Mouse (Mus musculus) embryonic fibroblast, embryonic 13.5 days (primary cell): ENCODE results near the gene Anxa6. TPM values are rescaled to one million over a fixed set of nuclear protein-coding genes. Genes with fewer than 3 reads are reported as not detected.
A peak's percentile ranks its signal among the peaks of the same experiment; 100 is the strongest.

Experiments
- H3K27ac ChIP-seq: 2 replicates; pipeline ENCODE4 v1.5.1; 2012; ENCODE audit warnings: low read length, control low read depth, inconsistent platforms; ENCODE audit not compliant: insufficient read depth
- H3K4me1 ChIP-seq: 2 replicates; pipeline ENCODE4 v1.6.1; 2011; ENCODE audit warnings: low read length; ENCODE audit not compliant: control insufficient read depth, insufficient read depth
- H3K4me3 ChIP-seq: 2 replicates; pipeline ENCODE4 v1.5.1; 2011; ENCODE audit warnings: mild to moderate bottlenecking, control low read depth, low read length; ENCODE audit not compliant: insufficient read depth
- CTCF ChIP-seq: IDR thresholded peaks from 2 replicates; pipeline ENCODE4 v1.5.1; 2011; ENCODE audit warnings: mild to moderate bottlenecking, control low read depth, low read length, moderate library complexity, borderline replicate concordance; ENCODE audit not compliant: insufficient read depth
- POLR2A ChIP-seq: IDR thresholded peaks from 2 replicates; pipeline ENCODE4 v1.6.1; 2011; ENCODE audit warnings: low read depth, mild to moderate bottlenecking, control low read depth, low read length, moderate library complexity
- polyA plus RNA-seq: library from polyadenylated mRNA; stranded (reverse); fragments of >200 nt; gene quantifications from 2 replicates; pipeline ENCODE4 v1.2.4, GENCODE M21; 2011; ENCODE audit warnings: low read depth; ENCODE audit not compliant: missing spikeins, insufficient read length

Anxa6 gene
- polyA plus RNA-seq: 288 and 364 TPM in 2 replicates

GRCm38 (mm10) chr11:55033040-55033660 is at the start of gene Anxa6:
Anxa6 (minus strand) TSS chr11:55033445.
- TF ChIP-seq CTCF (no peak), POLR2A (peak; percentile 99)
- peaks cover 11% of the 10 kb centered on the region for H3K4me1 ChIP-seq
- H3K4me3 ChIP-seq: peak within 1 kb of the TSS; percentile 84
- peak within 1 kb of the TSS; percentile 70 for H3K27ac ChIP-seq

DNA sequence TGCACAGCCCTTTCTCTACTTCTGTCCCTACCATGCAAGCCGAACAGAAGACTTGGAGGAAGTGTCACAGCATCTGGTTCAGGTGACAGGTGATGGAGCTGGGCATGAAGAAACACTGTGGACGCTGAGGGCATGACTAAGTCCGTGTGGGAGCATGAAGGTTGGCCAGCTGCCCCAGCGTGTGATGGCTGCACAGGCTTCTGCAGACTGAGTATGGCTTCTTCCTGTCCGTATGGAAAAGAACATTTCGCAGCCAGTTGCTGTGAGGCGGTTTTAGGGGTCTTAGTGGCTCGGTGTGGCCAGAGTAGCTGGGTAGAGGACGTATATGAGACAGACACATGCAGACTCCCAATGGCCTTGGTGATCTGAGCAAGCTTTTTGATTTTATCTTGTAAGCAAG is 48.0 kb upstream of the Anxa6 start:
- Histone ChIP-seq H3K27ac (no peak overlapping the region), H3K4me3 (no peak overlapping the region), H3K4me1 (no peaks in the 10 kb centered on the region)
- TF ChIP-seq CTCF (no peak), POLR2A (no peak)

- Histone ChIP-seq H3K4me3 (no peak overlapping the region), H3K27ac (no peak overlapping the region), H3K4me1 (no peaks in the 10 kb centered on the region)
- TF ChIP-seq CTCF: no peak
- no peak for TF ChIP-seq POLR2A
Measured at GRCm38 (mm10) chr11:55079180-55079579, 45.9 kb upstream of the Anxa6 start.

GRCm38 (mm10) chr11:55078502-55078901 is 45.3 kb upstream of the Anxa6 start:
- Histone ChIP-seq H3K4me3 (no peak overlapping the region), H3K27ac (no peak overlapping the region), H3K4me1 (no peaks in the 10 kb centered on the region)
- TF ChIP-seq POLR2A: no peak
- TF ChIP-seq CTCF: no peak

- Histone ChIP-seq H3K4me1 (no peaks in the 10 kb centered on the region), H3K4me3 (peak within 1 kb of the TSS; percentile 35), H3K27ac (no peak within 1 kb of the TSS)
- peak; percentile 64 for TF ChIP-seq POLR2A
- TF ChIP-seq CTCF: no peak
Measured at GRCm38 (mm10) chr11:55077331-55078231, 44.3 kb upstream of the Anxa6 start, which contains the start of gene Ccdc69. Ccdc69 (minus strand) TSS chr11:55078131.

- H3K4me1 ChIP-seq: no peaks in the 10 kb centered on the region
Measured at GRCm38 (mm10) chr11:55076234-55076633, 43.0 kb upstream of the Anxa6 start.

DNA sequence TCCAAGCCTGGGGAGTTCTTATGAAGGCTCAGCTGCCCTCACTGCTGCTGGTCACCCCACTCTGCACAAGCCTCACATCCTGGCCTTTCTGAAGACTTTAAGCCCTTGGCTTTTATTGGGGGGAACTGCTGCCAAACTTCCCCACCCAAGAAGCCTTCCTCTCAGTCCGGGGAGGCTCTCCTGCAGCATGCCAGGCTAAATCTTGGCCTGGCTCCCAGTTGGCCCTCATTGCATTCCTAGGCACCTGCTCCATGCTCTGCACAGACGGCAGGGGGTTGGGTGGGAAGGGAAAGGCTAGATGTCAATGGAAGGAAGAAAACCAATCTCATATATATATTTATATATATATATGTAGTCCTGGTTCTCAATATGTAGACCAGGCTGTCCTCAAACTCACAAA is 42.4 kb upstream of the Anxa6 start:
- no peak overlapping the region for H3K4me3 ChIP-seq
- H3K4me1 ChIP-seq: no peaks in the 10 kb centered on the region
- TF ChIP-seq CTCF: no peak
- no peak for TF ChIP-seq POLR2A
- no peak overlapping the region for H3K27ac ChIP-seq

More at GRCm38 (mm10) chr11:55076234-55076633, 43.0 kb upstream of the Anxa6 start:
- no peak for TF ChIP-seq POLR2A
- no peak for TF ChIP-seq CTCF
- no peak overlapping the region for H3K4me3 ChIP-seq
- no peak overlapping the region for H3K27ac ChIP-seq

GRCm38 (mm10) chr11:55073191-55073590 is 39.9 kb upstream of the Anxa6 start:
- no peak for TF ChIP-seq CTCF
- TF ChIP-seq POLR2A: no peak
- no peaks in the 10 kb centered on the region for H3K4me1 ChIP-seq
- no peak overlapping the region for H3K4me3 ChIP-seq
- no peak overlapping the region for H3K27ac ChIP-seq

DNA sequence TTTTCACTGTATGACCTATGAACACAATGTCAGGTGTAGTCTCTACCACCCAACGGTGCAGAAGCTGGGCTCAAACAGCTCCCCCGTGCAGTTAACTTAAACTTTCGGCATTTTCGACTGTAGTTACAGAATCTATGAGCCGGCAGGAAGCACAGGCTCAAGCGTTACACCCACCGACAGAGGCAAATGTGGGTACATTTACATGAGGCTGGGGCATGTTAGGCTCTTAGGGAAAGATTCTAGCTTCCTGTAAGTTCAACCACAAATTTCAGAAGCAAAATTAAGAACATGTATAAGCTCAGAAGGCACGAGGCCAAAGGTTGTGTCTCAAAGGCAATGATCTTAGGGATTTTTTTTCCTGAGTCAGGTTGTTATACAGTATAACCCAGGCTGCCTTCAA is 39.2 kb upstream of the Anxa6 start:
- TF ChIP-seq CTCF (no peak), POLR2A (no peak)
- no peak overlapping the region for H3K4me3 ChIP-seq
- H3K27ac ChIP-seq: no peak overlapping the region
- H3K4me1 ChIP-seq: no peaks in the 10 kb centered on the region

GRCm38 (mm10) chr11:55071344-55071743 is 38.1 kb upstream of the Anxa6 start:
- TF ChIP-seq POLR2A (no peak), CTCF (no peak)

GRCm38 (mm10) chr11:55069023-55069422 is 35.8 kb upstream of the Anxa6 start:
- TF ChIP-seq POLR2A (no peak), CTCF (no peak)
- H3K27ac ChIP-seq: no peak overlapping the region
- H3K4me1 ChIP-seq: no peaks in the 10 kb centered on the region
- H3K4me3 ChIP-seq: no peak overlapping the region

More at GRCm38 (mm10) chr11:55071344-55071743, 38.1 kb upstream of the Anxa6 start:
- no peak overlapping the region for H3K4me3 ChIP-seq
- no peak overlapping the region for H3K27ac ChIP-seq
- H3K4me1 ChIP-seq: no peaks in the 10 kb centered on the region
